Mouse (Mus musculus): ENCODE data around the gene Ctsz.

- no peak for TF ChIP-seq CTCF (IDR thresholded peaks at IDR 0.05; ENCODE audit: control insufficient read depth, insufficient read depth, insufficient read length)
- no peak for TF ChIP-seq MAX (IDR thresholded peaks at IDR 0.05)
- TF ChIP-seq MYOD1 (IDR thresholded peaks at IDR 0.05; ENCODE audit: control insufficient read depth, insufficient read length, low read depth): no peak
- no peak for TF ChIP-seq USF1 (IDR thresholded peaks at IDR 0.05; ENCODE audit: low read depth)
- TF ChIP-seq FOSL1 (IDR thresholded peaks at IDR 0.05; ENCODE audit: insufficient read depth, low read length, poor library complexity, severe bottlenecking): no peak
- no peak for TF ChIP-seq CEBPB (IDR thresholded peaks at IDR 0.05; ENCODE audit: low read depth)
Measured at GRCm38 (mm10) chr2:174413127-174413526, 25.7 kb downstream of the Ctsz start.

Measured in C2C12 (cell line).